Mouse (Mus musculus) ES-Bruce4 (cell line): ENCODE results near the gene Kcnk15. TPM values are rescaled to one million over a fixed set of nuclear protein-coding genes. Genes with fewer than 3 reads are reported as not detected.

ENCODE experiments used
- H3K27ac ChIP-seq: 2 replicates; pipeline ENCODE4 v1.5.1; 2012; ENCODE audit warnings: low read length, inconsistent platforms; ENCODE audit not compliant: insufficient read depth
- H3K27me3 ChIP-seq: 2 replicates; pipeline ENCODE4 v1.6.1; 2012; ENCODE audit warnings: mild to moderate bottlenecking, low read length, inconsistent platforms; ENCODE audit not compliant: control insufficient read depth, poor library complexity, insufficient read depth, severe bottlenecking
- H3K36me3 ChIP-seq: 2 replicates; pipeline ENCODE4 v1.6.1; 2012; ENCODE audit warnings: inconsistent platforms, mild to moderate bottlenecking, low read length, moderate library complexity; ENCODE audit not compliant: control insufficient read depth, poor library complexity, insufficient read depth, severe bottlenecking
- H3K4me1 ChIP-seq: one replicate; pipeline ENCODE4 v1.8.1; 2011; ENCODE audit warnings: low read length; ENCODE audit not compliant: control insufficient read depth, insufficient read depth
- H3K4me3 ChIP-seq: 2 replicates; pipeline ENCODE4 v1.5.1; 2011; ENCODE audit warnings: low read depth, mild to moderate bottlenecking, low read length
- H3K9ac ChIP-seq: 2 replicates; pipeline ENCODE4 v1.6.1; 2012; ENCODE audit warnings: low read depth, mild to moderate bottlenecking, inconsistent platforms; ENCODE audit not compliant: poor library complexity, severe bottlenecking
- H3K9me3 ChIP-seq: replicated peaks from 2 replicates; pipeline ENCODE4 v1.6.1; 2012; ENCODE audit warnings: mild to moderate bottlenecking, low read length, inconsistent platforms; ENCODE audit not compliant: control insufficient read depth, poor library complexity, insufficient read depth, severe bottlenecking
- CTCF ChIP-seq: IDR thresholded peaks from one replicate; pipeline ENCODE4 v1.8.1; 2011; ENCODE audit warnings: low read depth, low read length
- EP300 ChIP-seq: IDR thresholded peaks from 2 replicates; pipeline ENCODE4 v1.6.1; 2011; ENCODE audit warnings: low read depth, low read length; ENCODE audit not compliant: insufficient read depth
- POLR2A ChIP-seq: IDR thresholded peaks from one replicate; pipeline ENCODE4 v1.8.1; 2011; ENCODE audit warnings: low read length; ENCODE audit not compliant: insufficient read depth
- polyA plus RNA-seq: library from polyadenylated mRNA; stranded (reverse); fragments of >200 nt; gene quantifications from 2 replicates; pipeline ENCODE4 v1.2.4, GENCODE M21; 2011; ENCODE audit warnings: low read depth; ENCODE audit not compliant: missing spikeins, insufficient read depth, insufficient read length

The Kcnk15 gene
- polyA plus RNA-seq, 1 experiment, result not detected

DNA sequence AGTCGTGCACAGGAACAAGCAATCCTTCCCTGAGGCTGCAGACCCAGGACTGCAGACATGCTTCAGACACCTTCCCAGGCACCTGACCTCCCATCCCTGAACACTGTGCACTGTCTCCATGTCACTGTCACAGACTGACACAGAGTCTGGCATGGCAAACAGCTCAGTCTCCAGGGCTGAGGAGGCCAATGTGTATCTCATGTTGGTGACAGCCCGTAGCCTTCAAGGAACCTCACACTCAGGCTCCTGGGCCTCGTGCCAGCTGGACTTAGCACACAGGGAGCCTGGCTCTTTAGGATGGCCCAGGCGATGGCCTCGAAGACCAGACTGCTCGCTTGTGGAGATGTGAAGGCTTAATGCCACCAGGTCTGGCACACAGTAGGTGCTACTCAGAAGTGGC, 27.4 kb downstream of the Kcnk15 start:
- Histone ChIP-seq H3K4me3 (no peak overlapping the region), H3K9ac (no peak overlapping the region), H3K27ac (no peak overlapping the region), H3K4me1 (no peaks in the 10 kb centered on the region), H3K9me3 (no peaks in the 10 kb centered on the region), H3K27me3 (no peaks in the 10 kb centered on the region), H3K36me3 (no peaks in the 10 kb centered on the region)
- TF ChIP-seq EP300, result no peak
- no peak for TF ChIP-seq CTCF
- no peak for TF ChIP-seq POLR2A

DNA sequence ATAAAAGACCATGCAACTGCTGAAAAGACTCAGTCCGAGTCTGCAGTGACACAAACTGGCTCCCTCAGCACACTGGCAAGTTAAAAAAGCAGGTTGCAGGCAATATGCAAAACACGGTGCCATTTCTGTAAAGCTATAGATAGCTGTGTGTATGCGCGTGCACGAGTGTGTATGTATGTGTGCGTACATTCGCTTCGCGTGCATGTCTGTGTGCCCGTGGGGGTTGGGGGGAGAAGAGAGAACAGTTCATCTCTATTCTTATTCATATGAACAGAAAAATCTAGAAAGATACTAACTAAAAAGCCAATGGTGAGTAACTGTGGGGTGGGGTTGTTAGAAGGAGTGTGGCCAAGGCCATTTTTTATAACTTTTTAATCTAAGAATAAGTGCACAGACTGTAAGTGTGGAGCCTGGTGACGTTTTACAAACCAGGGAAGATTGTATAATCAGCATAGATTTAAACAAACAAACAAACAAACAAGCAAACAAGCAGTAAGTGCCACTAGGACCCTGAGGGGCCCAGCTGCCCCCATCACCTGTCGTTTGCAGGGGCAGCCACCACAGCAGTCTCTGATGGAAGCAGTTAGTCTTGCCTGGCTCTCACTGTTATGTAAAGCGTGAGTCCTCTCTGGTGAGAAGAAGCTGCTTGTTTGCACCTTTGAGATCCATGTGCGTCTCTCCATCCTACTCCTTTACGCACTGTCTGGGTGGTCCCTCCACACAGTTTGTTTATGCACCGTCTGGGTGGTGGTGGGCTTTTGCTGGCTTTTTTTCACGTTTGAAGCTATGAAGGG, 29.6 kb downstream of the Kcnk15 start:
- no peaks in the 10 kb centered on the region for H3K36me3 ChIP-seq

DNA sequence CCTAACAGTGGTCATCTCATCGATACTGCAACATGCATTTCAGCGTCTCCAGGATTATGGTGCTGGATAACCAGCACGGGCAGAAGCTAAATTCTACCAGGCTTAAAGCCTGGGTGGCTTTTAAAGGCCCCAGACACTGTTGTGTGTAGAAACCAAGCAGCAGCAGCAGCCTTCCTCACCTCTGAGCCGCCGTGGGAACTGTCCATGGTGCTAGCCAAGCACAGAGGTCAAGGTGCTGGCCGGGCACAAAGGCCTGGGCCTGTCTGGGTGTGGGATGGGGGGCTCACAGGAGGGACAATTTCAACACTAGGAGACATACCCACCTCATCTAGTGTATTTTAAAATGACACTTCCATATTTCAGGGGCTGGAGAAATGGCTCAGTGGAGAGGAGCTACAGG, 36.0 kb downstream of the Kcnk15 start:
- Histone ChIP-seq H3K9ac (no peak overlapping the region), H3K4me3 (no peak overlapping the region), H3K36me3 (no peaks in the 10 kb centered on the region), H3K27ac (no peak overlapping the region), H3K27me3 (no peaks in the 10 kb centered on the region), H3K4me1 (no peaks in the 10 kb centered on the region), H3K9me3 (no peaks in the 10 kb centered on the region)
- TF ChIP-seq EP300, result no peak
- no peak for TF ChIP-seq POLR2A
- no peak for TF ChIP-seq CTCF

More for the DNA sequence above, 29.6 kb downstream of the Kcnk15 start:
- Histone ChIP-seq H3K9ac (no peak overlapping the region), H3K27ac (no peak overlapping the region), H3K9me3 (no peaks in the 10 kb centered on the region), H3K27me3 (no peaks in the 10 kb centered on the region), H3K4me1 (no peaks in the 10 kb centered on the region), H3K4me3 (no peak overlapping the region)
- no peak for TF ChIP-seq POLR2A
- TF ChIP-seq CTCF, result no peak
- TF ChIP-seq EP300, result no peak

DNA sequence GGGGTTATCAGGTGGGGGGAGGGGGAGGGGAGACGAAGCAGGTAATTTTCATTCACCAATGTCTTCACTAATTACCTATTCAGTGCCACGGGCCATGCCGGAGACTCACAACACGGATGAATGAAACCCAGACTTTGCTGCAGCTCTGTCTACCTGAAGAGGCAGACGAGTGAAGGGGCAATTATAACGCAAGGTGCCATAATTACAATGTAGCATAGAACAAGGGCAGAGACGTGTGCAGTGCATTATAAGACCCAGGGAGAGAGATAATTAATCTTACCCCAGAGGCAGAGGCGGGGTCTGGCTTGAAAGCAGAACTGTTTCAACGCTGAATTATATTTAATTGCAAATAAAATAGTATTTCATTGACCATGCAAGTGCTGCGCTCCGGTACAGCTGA, 37.1 kb downstream of the Kcnk15 start:
- no peaks in the 10 kb centered on the region for H3K4me1 ChIP-seq
- H3K9ac ChIP-seq, result no peak overlapping the region
- no peaks in the 10 kb centered on the region for H3K9me3 ChIP-seq
- no peaks in the 10 kb centered on the region for H3K27me3 ChIP-seq
- H3K36me3 ChIP-seq, result no peaks in the 10 kb centered on the region
- H3K4me3 ChIP-seq, result no peak overlapping the region
- TF ChIP-seq CTCF (no peak), EP300 (no peak)
- no peak overlapping the region for H3K27ac ChIP-seq

DNA sequence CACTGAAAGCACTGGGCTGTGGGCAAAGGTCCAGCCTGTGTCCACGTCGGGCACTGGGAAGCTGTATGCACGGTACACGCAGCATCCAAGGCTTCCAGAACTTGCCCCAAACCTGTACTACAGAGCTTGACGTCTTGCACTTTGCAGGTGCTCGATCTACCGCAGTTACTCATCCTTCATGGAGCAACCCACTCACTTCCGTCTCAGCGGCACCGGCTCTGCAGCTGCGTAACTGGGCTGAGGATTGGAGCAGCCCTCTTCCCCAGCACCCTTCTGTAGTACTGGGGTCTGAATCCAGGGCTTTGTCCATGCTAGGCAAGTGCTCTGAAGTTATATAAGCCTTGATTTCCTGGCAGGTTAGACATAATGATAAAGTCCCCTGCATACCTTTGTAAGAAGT, 37.8 kb downstream of the Kcnk15 start:
- no peak for TF ChIP-seq POLR2A
- TF ChIP-seq EP300, result no peak
- TF ChIP-seq CTCF, result no peak
- H3K9me3 ChIP-seq, result no peaks in the 10 kb centered on the region
- no peaks in the 10 kb centered on the region for H3K36me3 ChIP-seq
- H3K27me3 ChIP-seq, result no peaks in the 10 kb centered on the region
- H3K27ac ChIP-seq, result no peak overlapping the region
- H3K4me3 ChIP-seq, result no peak overlapping the region
- no peaks in the 10 kb centered on the region for H3K4me1 ChIP-seq
- H3K9ac ChIP-seq, result no peak overlapping the region

DNA sequence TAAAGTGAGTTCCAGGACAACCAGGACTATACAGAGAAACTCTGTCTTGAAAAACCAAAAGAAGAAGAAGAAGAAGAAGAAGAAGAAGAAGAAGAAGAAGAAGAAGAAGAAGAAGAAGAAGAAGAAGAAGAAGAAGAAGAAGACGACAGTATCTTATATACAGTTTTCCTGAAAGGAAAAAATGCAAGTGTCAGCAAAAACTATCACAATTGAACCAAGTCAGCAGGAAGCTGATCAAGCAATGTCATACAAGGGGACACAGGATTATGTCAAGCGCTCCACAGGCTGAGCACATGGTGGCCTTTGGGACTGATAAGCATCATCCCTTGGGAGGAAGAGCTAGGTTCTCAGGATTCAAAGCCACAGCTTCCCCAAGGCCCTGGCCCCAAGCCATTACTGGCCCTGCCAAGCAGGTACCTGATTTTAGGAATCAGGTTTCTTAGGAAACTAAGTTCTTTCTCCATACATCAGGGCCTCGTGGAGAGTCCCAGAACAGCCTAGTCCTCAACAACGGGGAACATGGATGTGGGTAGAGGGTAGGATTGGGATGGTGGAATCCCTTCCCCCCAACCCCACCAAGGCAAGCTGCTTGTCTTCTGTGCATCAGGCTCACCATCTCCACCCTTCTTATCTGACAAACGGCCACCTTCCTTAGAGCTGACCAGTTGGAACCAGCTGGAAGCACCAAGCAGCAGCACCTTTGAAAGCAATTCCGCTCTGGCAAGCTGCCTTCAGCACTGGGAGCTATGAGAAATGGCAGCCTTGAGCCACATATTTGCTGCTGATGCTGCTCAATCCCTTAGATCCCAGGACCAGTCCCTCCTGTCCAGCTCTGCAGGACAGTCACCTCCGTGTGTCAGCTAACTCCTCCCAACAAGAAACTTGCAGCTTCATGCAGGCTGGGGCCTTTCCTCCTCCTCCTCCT, 40.3 kb downstream of the Kcnk15 start:
- no peak for TF ChIP-seq POLR2A
- TF ChIP-seq EP300, result no peak
- TF ChIP-seq CTCF, result no peak
- Histone ChIP-seq H3K27me3 (no peaks in the 10 kb centered on the region), H3K27ac (peak overlapping the region; percentile 40), H3K9me3 (no peaks in the 10 kb centered on the region), H3K4me1 (no peaks in the 10 kb centered on the region), H3K4me3 (no peak overlapping the region), H3K36me3 (no peaks in the 10 kb centered on the region), H3K9ac (no peak overlapping the region)
